Mouse (Mus musculus): ENCODE data around the gene Trpv5. TPM values are rescaled to one million over a fixed set of nuclear protein-coding genes. Genes with fewer than 3 reads are reported as not detected.

Trpv5 gene
- total and polyA plus RNA-seq, 3 experiments = not detected

DNA sequence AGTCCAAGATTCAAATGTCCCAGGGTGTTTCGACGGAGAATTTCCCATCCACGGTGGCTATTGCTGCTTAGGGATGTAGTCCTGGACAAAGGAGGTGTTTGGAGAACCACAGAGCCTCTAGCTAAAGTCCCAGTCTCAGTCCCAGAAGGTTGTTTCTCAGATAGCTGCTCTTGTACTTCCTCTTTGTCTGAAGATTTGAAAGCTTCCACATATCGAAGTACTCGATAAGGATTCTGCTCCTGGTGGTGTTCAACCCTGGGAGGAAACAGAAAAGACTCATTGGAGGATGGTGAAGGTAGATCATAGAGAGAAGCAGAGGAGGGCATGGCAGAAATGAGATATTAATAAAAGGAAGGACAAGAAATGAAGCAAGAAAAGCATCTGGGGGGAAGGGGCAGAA is 27.4 kb downstream of the Trpv5 start:
- in situ Hi-C loops (cut with MboI; ENCODE audit: low pct_ligation_motif_present, low pct_unique_long_range_greater_than_20kb, low sequenced_read_pairs) = no loop called here
- TF ChIP-seq MAFK (IDR thresholded peaks at IDR 0.05; ENCODE audit: insufficient replicate concordance, low read length) (no peak), SIN3A (IDR thresholded peaks at IDR 0.05; ENCODE audit: low read length) (no peak), ETS1 (conservative IDR thresholded peaks at IDR 0.05; ENCODE audit: low read depth, low read length) (no peak)
- Histone ChIP-seq H3K27ac (ENCODE audit: insufficient read depth, low read depth) (no peak overlapping the region), H3K4me3 (replicated peaks in 1 of 3; ENCODE audit: low read depth in 2 of 3, low read length in 2 of 3, poor library complexity in 1 of 3) (no peak overlapping the region), H3K9me3 (replicated peaks; ENCODE audit: low read length) (no peaks in the 10 kb centered on the region), H3K79me2 (replicated peaks; ENCODE audit: control insufficient read depth, extremely low read depth, insufficient read depth, poor library complexity, severe bottlenecking) (no peaks in the 10 kb centered on the region), H3K27me3 (replicated peaks) (no peaks in the 10 kb centered on the region), H3K9ac (ENCODE audit: insufficient read depth, low read depth) (no peak overlapping the region), H3K4me1 (ENCODE audit: control insufficient read depth in 1 of 2, insufficient read depth in 2 of 2) (no peaks in the 10 kb centered on the region), H3K36me3 (replicated peaks in 1 of 2; ENCODE audit: control insufficient read depth in 1 of 2, insufficient read depth in 1 of 2, low read length in 1 of 2) (no peaks in the 10 kb centered on the region), H3K4me2 (ENCODE audit: insufficient read depth, low read depth, poor library complexity, severe bottlenecking) (no peak overlapping the region)
- dilution Hi-C loops (cut with MboI; ENCODE audit: extremely low pct_ligation_motif_present, extremely low pct_unique_long_range_greater_than_20kb, low sequenced_read_pairs) = no loop called here
- DNase-seq (ENCODE audit: extremely low read depth) = no peak

DNA sequence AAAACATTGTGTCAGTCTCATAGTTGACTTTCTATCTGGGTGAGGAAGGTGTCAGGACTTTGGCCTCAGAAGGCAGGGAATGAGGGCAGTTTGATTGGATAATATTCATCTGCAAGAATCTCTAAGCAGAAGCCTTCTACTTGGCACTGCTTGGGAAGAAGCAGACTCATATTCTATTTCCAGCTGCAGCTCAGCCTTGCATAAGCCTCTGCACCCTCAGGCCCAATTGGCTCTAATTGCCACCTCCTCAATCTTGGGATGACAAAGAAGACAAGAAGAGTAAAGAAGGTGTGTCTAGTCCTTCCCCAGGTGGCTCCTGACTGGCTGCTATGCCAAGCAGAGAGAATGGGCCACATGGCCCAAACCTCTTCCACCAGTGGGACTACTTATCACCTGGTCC is 33.9 kb downstream of the Trpv5 start:
- Histone ChIP-seq H3K79me2 (replicated peaks; ENCODE audit: control insufficient read depth, extremely low read depth, insufficient read depth, poor library complexity, severe bottlenecking) (no peaks in the 10 kb centered on the region), H3K4me1 (ENCODE audit: control insufficient read depth in 1 of 2, insufficient read depth in 2 of 2) (no peaks in the 10 kb centered on the region), H3K4me3 (replicated peaks in 1 of 3; ENCODE audit: low read depth in 2 of 3, low read length in 2 of 3, poor library complexity in 1 of 3) (no peak overlapping the region), H3K9me3 (replicated peaks; ENCODE audit: low read length) (no peaks in the 10 kb centered on the region), H3K4me2 (ENCODE audit: insufficient read depth, low read depth, poor library complexity, severe bottlenecking) (no peak overlapping the region), H3K36me3 (replicated peaks in 1 of 2; ENCODE audit: control insufficient read depth in 1 of 2, insufficient read depth in 1 of 2, low read length in 1 of 2) (no peaks in the 10 kb centered on the region), H3K27ac (ENCODE audit: insufficient read depth, low read depth) (no peak overlapping the region), H3K9ac (ENCODE audit: insufficient read depth, low read depth) (no peak overlapping the region), H3K27me3 (replicated peaks) (no peaks in the 10 kb centered on the region)
- in situ Hi-C loops (cut with MboI; ENCODE audit: low pct_ligation_motif_present, low pct_unique_long_range_greater_than_20kb, low sequenced_read_pairs) (no loop called here), dilution Hi-C loops (cut with MboI; ENCODE audit: extremely low pct_ligation_motif_present, extremely low pct_unique_long_range_greater_than_20kb, low sequenced_read_pairs) (no loop called here)
- no peak for TF ChIP-seq IRF4 (IDR thresholded peaks at IDR 0.05; ENCODE audit: low read depth, low read length)
- TF ChIP-seq NRF1 (IDR thresholded peaks at IDR 0.05; ENCODE audit: low read depth, low read length) = no peak
- TF ChIP-seq EP300 (IDR thresholded peaks at IDR 0.05; ENCODE audit: low read length) = no peak
- TF ChIP-seq MEF2A (IDR thresholded peaks at IDR 0.05; ENCODE audit: borderline replicate concordance, low read depth, low read length) = no peak
- no peak for TF ChIP-seq PAX5 (IDR thresholded peaks at IDR 0.05; ENCODE audit: low read length)
- TF ChIP-seq RAD21 (IDR thresholded peaks at IDR 0.05; ENCODE audit: low read depth, low read length) = no peak
- no peak for TF ChIP-seq UBTF (IDR thresholded peaks at IDR 0.05; ENCODE audit: low read depth, low read length)
- DNase-seq (ENCODE audit: extremely low read depth) = no peak

DNA sequence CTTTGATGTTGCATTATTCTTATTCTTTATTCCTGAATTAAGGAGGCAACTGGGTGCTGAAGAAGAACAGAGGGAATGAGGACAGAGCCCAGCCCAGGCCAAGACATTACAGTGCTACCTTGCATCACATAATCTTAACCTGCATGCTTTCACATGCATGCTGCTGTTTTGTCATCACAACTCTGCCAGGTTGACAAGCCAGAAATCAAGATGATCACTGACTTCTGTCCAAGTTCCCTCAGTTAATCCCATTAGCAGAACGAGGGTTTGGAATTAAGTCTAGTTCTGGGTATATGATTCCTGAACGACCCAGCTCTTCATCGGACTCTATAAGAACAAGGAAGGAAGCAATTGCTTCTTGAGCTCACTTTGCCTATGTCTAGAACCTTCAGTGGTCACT is 34.3 kb downstream of the Trpv5 start:
- Histone ChIP-seq H3K4me3 (replicated peaks in 1 of 3; ENCODE audit: low read depth in 2 of 3, low read length in 2 of 3, poor library complexity in 1 of 3) (no peak overlapping the region), H3K9ac (ENCODE audit: insufficient read depth, low read depth) (no peak overlapping the region), H3K36me3 (replicated peaks in 1 of 2; ENCODE audit: control insufficient read depth in 1 of 2, insufficient read depth in 1 of 2, low read length in 1 of 2) (no peaks in the 10 kb centered on the region), H3K4me2 (ENCODE audit: insufficient read depth, low read depth, poor library complexity, severe bottlenecking) (no peak overlapping the region), H3K4me1 (ENCODE audit: control insufficient read depth in 1 of 2, insufficient read depth in 2 of 2) (no peaks in the 10 kb centered on the region), H3K79me2 (replicated peaks; ENCODE audit: control insufficient read depth, extremely low read depth, insufficient read depth, poor library complexity, severe bottlenecking) (no peaks in the 10 kb centered on the region), H3K27me3 (replicated peaks) (no peaks in the 10 kb centered on the region), H3K9me3 (replicated peaks; ENCODE audit: low read length) (no peaks in the 10 kb centered on the region), H3K27ac (ENCODE audit: insufficient read depth, low read depth) (no peak overlapping the region)
- no peak for DNase-seq (ENCODE audit: extremely low read depth)
- dilution Hi-C loops (cut with MboI; ENCODE audit: extremely low pct_ligation_motif_present, extremely low pct_unique_long_range_greater_than_20kb, low sequenced_read_pairs) = no loop called here
- in situ Hi-C loops (cut with MboI; ENCODE audit: low pct_ligation_motif_present, low pct_unique_long_range_greater_than_20kb, low sequenced_read_pairs) = no loop called here
- no peak for TF ChIP-seq EP300 (IDR thresholded peaks at IDR 0.05; ENCODE audit: low read length)

All from CH12.LX (cell line).